In the genomic region with DNA sequence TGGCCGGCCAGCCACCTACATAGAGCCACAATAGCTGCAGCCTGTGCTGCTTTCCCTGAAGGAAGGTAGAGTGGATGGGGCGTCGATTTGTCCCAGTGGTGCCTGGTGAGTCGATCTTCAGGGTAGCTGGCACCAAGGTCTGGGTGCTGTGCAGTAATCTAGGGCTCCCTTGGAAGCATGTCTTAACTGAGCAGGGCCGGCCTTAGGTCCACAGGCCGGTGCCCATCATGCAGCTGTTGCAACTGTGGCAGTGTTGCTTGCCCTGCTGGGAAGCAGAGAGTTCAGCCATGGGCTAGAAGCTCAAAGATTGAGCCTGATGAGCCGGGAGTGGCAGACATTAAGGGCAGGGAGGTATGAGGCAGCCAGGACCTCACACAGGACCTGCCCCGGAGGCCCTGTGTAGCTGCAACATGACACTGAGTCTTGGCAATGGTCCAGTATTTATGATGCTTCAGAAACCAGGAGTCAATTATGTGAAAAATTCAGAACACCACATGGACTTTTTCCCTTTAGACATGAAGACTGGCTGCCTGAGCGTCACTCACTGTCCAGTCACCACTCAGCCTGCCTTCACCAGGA, we compare ENCODE assay signal across 14 mouse cellular contexts.
DNase-seq lines count a peak whose midpoint lies in the region; ATAC-seq and TF ChIP-seq lines count a peak whose summit lies in the region.
"Had no signal": no experiment of that assay in that cellular context is flagged by ENCODE, and none has a peak within 500 bp of the region (broad histone marks: within the 10 kb centered on the region; RNA-seq: fewer than 3 reads in every experiment).

No protein-coding gene starts in this region.

- WGBS in lung, embryonic 14.5 days = 60% methylated on average over 9 of the region's 9 CpGs
- WGBS in embryonic facial prominence, embryonic 12.5 days = 58% methylated on average over 9 of the region's 9 CpGs
- WGBS in large intestine, adult 2 months = 60% methylated on average over 9 of the region's 9 CpGs
- WGBS in forebrain, embryonic 16.5 days = 84% methylated on average over 9 of the region's 9 CpGs

- H3K4me3 ChIP-seq in lung, embryonic 14.5 days (ENCODE audit: low read depth, low read length) = no peak overlapping the region
- no peak overlapping the region for H3K4me3 ChIP-seq in embryonic facial prominence, embryonic 12.5 days
- H3K4me3 ChIP-seq in forebrain, embryonic 16.5 days (replicated peaks; ENCODE audit: low read length) = no peak overlapping the region
- H3K4me3 ChIP-seq: forebrain, embryonic 15.5 days; heart, embryonic 10.5 days; liver, embryonic 12.5 days; myocyte had no signal

- no peaks in the 10 kb centered on the region for H3K4me1 ChIP-seq in lung, embryonic 14.5 days (ENCODE audit: insufficient read depth)
- H3K4me1 ChIP-seq in embryonic facial prominence, embryonic 12.5 days = peaks cover 10% of the 10 kb centered on the region
- H3K4me1 ChIP-seq in forebrain, embryonic 16.5 days (replicated peaks; ENCODE audit: control insufficient read depth, insufficient read depth, low read length) = no peaks in the 10 kb centered on the region
- H3K4me1 ChIP-seq: forebrain, embryonic 15.5 days; heart, embryonic 10.5 days; liver, embryonic 12.5 days had no signal

- no peaks in the 10 kb centered on the region for H3K36me3 ChIP-seq in lung, embryonic 14.5 days (ENCODE audit: insufficient read depth)
- no peaks in the 10 kb centered on the region for H3K36me3 ChIP-seq in embryonic facial prominence, embryonic 12.5 days
- H3K36me3 ChIP-seq in forebrain, embryonic 16.5 days (ENCODE audit: control insufficient read depth, insufficient read depth) = no peaks in the 10 kb centered on the region
- H3K36me3 ChIP-seq: forebrain, embryonic 15.5 days; heart, embryonic 10.5 days; liver, embryonic 12.5 days had no signal

- H3K27ac ChIP-seq in lung, embryonic 14.5 days (ENCODE audit: low read depth) = no peak overlapping the region
- no peak overlapping the region for H3K27ac ChIP-seq in embryonic facial prominence, embryonic 12.5 days
- no peak overlapping the region for H3K27ac ChIP-seq in forebrain, embryonic 16.5 days (ENCODE audit: low read length)
- H3K27ac ChIP-seq: forebrain, embryonic 15.5 days; heart, embryonic 10.5 days; liver, embryonic 12.5 days had no signal

- H3K4me2 ChIP-seq in lung, embryonic 14.5 days = no peak overlapping the region
- no peak overlapping the region for H3K4me2 ChIP-seq in embryonic facial prominence, embryonic 12.5 days (replicated peaks)
- H3K4me2 ChIP-seq in forebrain, embryonic 16.5 days (ENCODE audit: low read length) = no peak overlapping the region
- H3K4me2 ChIP-seq: forebrain, embryonic 15.5 days; liver, embryonic 12.5 days had no signal

- peak; percentile 95 for ATAC-seq in lung, embryonic 14.5 days (ENCODE audit: insufficient read depth)
- peak; percentile 67; the same call in 1 of the 2 replicates for ATAC-seq in embryonic facial prominence, embryonic 12.5 days (ENCODE audit: insufficient number of reproducible peaks, insufficient read depth, low FRiP score, low TSS enrichment)
- ATAC-seq in forebrain, embryonic 16.5 days = no peak
- ATAC-seq: forebrain, embryonic 15.5 days; liver, embryonic 12.5 days had no signal

- no peaks in the 10 kb centered on the region for H3K9me3 ChIP-seq in lung, embryonic 14.5 days (ENCODE audit: low read depth, low read length)
- no peaks in the 10 kb centered on the region for H3K9me3 ChIP-seq in embryonic facial prominence, embryonic 12.5 days
- H3K9me3 ChIP-seq in forebrain, embryonic 16.5 days (ENCODE audit: control insufficient read depth, low read length) = no peaks in the 10 kb centered on the region
- H3K9me3 ChIP-seq: forebrain, embryonic 15.5 days; heart, embryonic 10.5 days; liver, embryonic 12.5 days had no signal

- peak; percentile 70 for DNase-seq in lung, embryonic 14.5 days
- no peak for DNase-seq in lung, adult 18-20 months
- DNase-seq in Muller cell, postnatal 12 days (ENCODE audit: inconsistent ontology term) = peak; percentile 40
- DNase-seq in large intestine, adult 2 months (ENCODE audit: low read depth, low spot score) = peak; percentile 29
- DNase-seq in urinary bladder, postnatal 10 days (ENCODE audit: low spot score) = no peak
- DNase-seq: cerebellum, adult 11-12 months; gastrocnemius, postnatal 14 days; kidney, postnatal 14 days had no signal

- no peaks in the 10 kb centered on the region for H3K27me3 ChIP-seq in lung, embryonic 14.5 days (ENCODE audit: insufficient read depth, low read length)
- no peaks in the 10 kb centered on the region for H3K27me3 ChIP-seq in embryonic facial prominence, embryonic 12.5 days
- H3K27me3 ChIP-seq in forebrain, embryonic 16.5 days (replicated peaks; ENCODE audit: control insufficient read depth, insufficient read depth, low read length) = no peaks in the 10 kb centered on the region
- H3K27me3 ChIP-seq: forebrain, embryonic 15.5 days; liver, embryonic 12.5 days had no signal

- no peak for TF ChIP-seq CTCF in lung, embryonic 14.5 days (IDR thresholded peaks at IDR 0.05; ENCODE audit: low read depth)

- no peak overlapping the region for H3K9ac ChIP-seq in lung, embryonic 14.5 days
- H3K9ac ChIP-seq in embryonic facial prominence, embryonic 12.5 days = no peak overlapping the region
- H3K9ac ChIP-seq in forebrain, embryonic 16.5 days (replicated peaks; ENCODE audit: low read depth, low read length) = no peak overlapping the region
- H3K9ac ChIP-seq: forebrain, embryonic 15.5 days; liver, embryonic 12.5 days had no signal

Comparison
In these comparisons a context has a peak if more than half of its experiments do, and no peak if none do; other contexts are left out.
1. DNase-seq: peak in lung, embryonic 14.5 days (single experiment), Muller cell, postnatal 12 days (single experiment) and large intestine, adult 2 months (single experiment); none in lung, adult 18-20 months (0 of 2) and urinary bladder, postnatal 10 days (single experiment).